Mouse (Mus musculus) spleen, adult 2 months (tissue): ENCODE data around the gene Olfr1339. TPM values are rescaled to one million over a fixed set of nuclear protein-coding genes. Genes with fewer than 3 reads are reported as not detected.

Source experiments
- DNase-seq, 2 experiments: peaks; one replicate each; pipeline versions ENCODE4 v3.0.0 to v3.0.0-alpha.2; 2012 to 2021; ENCODE audit warnings: low spot score in 2 of 2, low read depth in 1 of 2
- H3K27ac ChIP-seq: fragments of 200-500 bp; 2 replicates; pipeline ENCODE4 v1.5.1; 2012; ENCODE audit warnings: low read length, inconsistent platforms; ENCODE audit not compliant: insufficient read depth
- H3K27me3 ChIP-seq: fragments of 200-500 bp; 2 replicates; pipeline ENCODE4 v1.6.1; 2012; ENCODE audit warnings: mild to moderate bottlenecking, moderate library complexity, low read length, inconsistent platforms; ENCODE audit not compliant: control insufficient read depth, insufficient read depth
- H3K36me3 ChIP-seq: fragments of 200-500 bp; 2 replicates; pipeline ENCODE4 v1.6.1; 2012; ENCODE audit warnings: mild to moderate bottlenecking, low read length, inconsistent platforms; ENCODE audit not compliant: control insufficient read depth, insufficient read depth
- H3K4me1 ChIP-seq: fragments of 200-500 bp; 2 replicates; pipeline ENCODE4 v1.6.1; 2011; ENCODE audit warnings: inconsistent platforms; ENCODE audit not compliant: control insufficient read depth, insufficient read depth, insufficient read length
- H3K4me3 ChIP-seq: fragments of 200-500 bp; 2 replicates; pipeline ENCODE4 v1.5.1; 2011; ENCODE audit warnings: mild to moderate bottlenecking, inconsistent platforms; ENCODE audit not compliant: insufficient read depth, insufficient read length; ENCODE audit errors: extremely low read depth
- CTCF ChIP-seq: fragments of 200-500 bp; IDR thresholded peaks from 2 replicates; pipeline ENCODE4 v1.5.1; 2011; ENCODE audit warnings: mild to moderate bottlenecking, inconsistent platforms; ENCODE audit not compliant: insufficient read depth, insufficient read length, insufficient replicate concordance; ENCODE audit errors: extremely low read depth
- POLR2A ChIP-seq: fragments of 200-500 bp; IDR thresholded peaks from 2 replicates; pipeline ENCODE4 v1.6.1; 2011; ENCODE audit warnings: low read depth, low read length, inconsistent platforms
- WGBS: fragments of 180-500 bp; shearing (Covaris S2); methylation state at CpG from one replicate; pipeline ENCODE4 v1.1.7; 2018; 5-methylcytosine and 5-hydroxymethylcytosine counted together
- polyA plus RNA-seq: library from polyadenylated mRNA; depleted of rRNA; stranded (reverse); fragments of >200 nt; gene quantifications from 2 replicates; pipeline ENCODE4 v1.2.3, GENCODE M21; 2012; rRNA removed

The Olfr1339 gene
- polyA plus RNA-seq, 1 experiment, result not detected

- no peak for TF ChIP-seq POLR2A
- no peak for TF ChIP-seq CTCF
Measured at GRCm38 (mm10) chr4:118719838-118720237, 12.1 kb upstream of the Olfr1339 start, which contains the start of gene Olfr1340. Gene Olfr1340, plus strand, starts transcription at chr4:118720138.

GRCm38 (mm10) chr4:118721742-118722483 is 10.1 kb upstream of the Olfr1339 start:
- no peak for DNase-seq
- Histone ChIP-seq H3K4me3 (no peak overlapping the region), H3K4me1 (no peaks in the 10 kb centered on the region), H3K36me3 (no peaks in the 10 kb centered on the region), H3K27me3 (no peaks in the 10 kb centered on the region), H3K27ac (no peak overlapping the region)
- no peak for TF ChIP-seq CTCF
- no peak for TF ChIP-seq POLR2A
- WGBS, result 58% methylated on average over 10 of the region's 10 CpGs

More at GRCm38 (mm10) chr4:118719838-118720237, 12.1 kb upstream of the Olfr1339 start, which contains the start of gene Olfr1340:
- H3K36me3 ChIP-seq, result no peaks in the 10 kb centered on the region
- no peaks in the 10 kb centered on the region for H3K27me3 ChIP-seq
- H3K4me1 ChIP-seq, result no peaks in the 10 kb centered on the region
- no peak for DNase-seq
- no peak within 1 kb of the TSS for H3K4me3 ChIP-seq
- H3K27ac ChIP-seq, result no peak within 1 kb of the TSS

DNA sequence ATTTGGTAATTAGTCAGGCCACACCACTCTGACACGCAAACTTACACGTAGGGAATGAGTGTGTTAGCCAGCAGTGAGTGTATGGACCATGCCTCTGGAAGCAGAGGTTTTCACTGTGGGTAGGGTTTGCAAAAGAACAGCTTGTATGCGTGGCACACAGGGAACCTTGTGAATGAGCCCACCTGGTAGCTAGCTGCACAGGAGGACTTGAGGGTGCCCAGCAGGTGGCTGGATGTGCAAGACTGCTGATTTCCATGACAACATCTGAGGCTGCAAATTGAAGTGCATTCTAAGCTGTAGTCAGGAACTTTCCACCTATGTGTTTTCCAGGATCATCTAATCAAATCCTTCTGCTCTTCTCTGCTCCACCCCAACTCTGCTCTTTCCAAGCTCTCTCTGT is 7.6 kb downstream of the Olfr1339 start:
- TF ChIP-seq CTCF (no peak), POLR2A (no peak)
- Histone ChIP-seq H3K4me1 (no peaks in the 10 kb centered on the region), H3K27me3 (no peaks in the 10 kb centered on the region), H3K4me3 (no peak overlapping the region), H3K27ac (no peak overlapping the region), H3K36me3 (no peaks in the 10 kb centered on the region)
- 58% methylated on average over 3 of the region's 3 CpGs for WGBS
- DNase-seq, result no peak

GRCm38 (mm10) chr4:118740988-118741698 is 9.2 kb downstream of the Olfr1339 start:
- no peak for DNase-seq
- Histone ChIP-seq H3K27me3 (no peaks in the 10 kb centered on the region), H3K4me3 (no peak overlapping the region), H3K27ac (no peak overlapping the region), H3K4me1 (no peaks in the 10 kb centered on the region), H3K36me3 (no peaks in the 10 kb centered on the region)
- WGBS, result 16% methylated on average over 11 of the region's 11 CpGs
- TF ChIP-seq CTCF (no peak), POLR2A (no peak)

- H3K27me3 ChIP-seq, result no peaks in the 10 kb centered on the region
- no peak overlapping the region for H3K27ac ChIP-seq
- no peak for DNase-seq
- no peak for TF ChIP-seq CTCF
- no peak for TF ChIP-seq POLR2A
- no peak overlapping the region for H3K4me3 ChIP-seq
- 21% methylated on average over 16 of the region's 16 CpGs for WGBS
- no peaks in the 10 kb centered on the region for H3K36me3 ChIP-seq
- no peaks in the 10 kb centered on the region for H3K4me1 ChIP-seq
Measured at GRCm38 (mm10) chr4:118741881-118742280, 9.9 kb downstream of the Olfr1339 start.

DNA sequence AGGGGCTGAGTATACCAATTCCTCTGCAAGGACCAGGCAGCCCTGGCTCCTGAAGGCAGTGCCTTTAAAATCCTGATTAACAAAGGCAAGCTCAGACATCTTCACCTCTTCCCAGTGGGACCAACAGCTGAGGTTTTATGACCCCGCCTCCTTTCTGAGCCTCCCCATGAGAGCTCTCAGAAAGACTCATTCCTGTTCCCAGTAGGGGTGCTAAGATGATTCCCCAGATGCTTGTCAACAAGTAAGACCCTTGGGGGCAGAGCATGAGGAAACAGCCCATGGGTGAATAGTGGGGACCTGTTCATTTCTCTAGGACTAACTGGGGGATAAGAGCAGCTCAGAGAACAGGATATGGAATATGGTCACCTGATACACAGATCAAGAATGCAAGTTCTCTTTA is 26.7 kb downstream of the Olfr1339 start, which contains the start of gene Olfr1338:
Olfr1338 (minus strand) TSS at position 101 of the 400 bp plus-strand sequence.
- WGBS, result 85% methylated on average over 1 of the region's 1 CpGs
- Histone ChIP-seq H3K27ac (no peak within 1 kb of the TSS), H3K36me3 (no peaks in the 10 kb centered on the region)

DNA sequence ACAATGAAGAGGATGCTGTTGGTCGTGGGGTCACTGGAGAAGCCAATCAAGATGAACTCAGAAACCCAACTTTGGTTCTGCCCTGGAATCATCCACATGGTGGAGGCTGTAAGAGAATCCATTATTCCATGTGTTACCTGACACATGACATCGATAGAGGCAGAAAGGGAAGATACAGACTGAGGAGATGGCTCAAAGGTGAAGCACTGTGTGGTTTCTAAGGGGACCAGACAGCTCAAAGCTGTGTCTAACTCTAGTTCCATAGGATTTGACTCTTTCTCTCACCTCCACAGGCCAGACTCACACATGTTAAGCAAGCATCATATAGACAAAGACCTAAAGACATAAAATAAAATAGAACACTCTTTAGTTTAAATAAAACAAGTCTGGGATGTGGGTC is 50.5 kb downstream of the Olfr1339 start, which contains the start of gene Olfr1337:
Olfr1337 (minus strand) TSS at position 101 of the 400 bp plus-strand sequence.
- no peak within 1 kb of the TSS for H3K27ac ChIP-seq
- H3K36me3 ChIP-seq, result no peaks in the 10 kb centered on the region
- no peak for TF ChIP-seq CTCF
- no peak for TF ChIP-seq POLR2A
- H3K4me3 ChIP-seq, result no peak within 1 kb of the TSS
- DNase-seq, result no peak
- no peaks in the 10 kb centered on the region for H3K4me1 ChIP-seq
- WGBS, result 69% methylated on average over 2 of the region's 2 CpGs
- H3K27me3 ChIP-seq, result no peaks in the 10 kb centered on the region

More for the DNA sequence above, 26.7 kb downstream of the Olfr1339 start, which contains the start of gene Olfr1338:
- Histone ChIP-seq H3K4me1 (no peaks in the 10 kb centered on the region), H3K27me3 (no peaks in the 10 kb centered on the region), H3K4me3 (no peak within 1 kb of the TSS)
- DNase-seq, result no peak
- TF ChIP-seq POLR2A (no peak), CTCF (no peak)

Other genes with a start within 250 kb of the Olfr1339 start
- gene Tie1, start 242.1 kb upstream of the Olfr1339 start, polyA plus RNA-seq, result 28.3 and 31.8 TPM in 2 replicates
- gene 2610528J11Rik, start 205.2 kb upstream of the Olfr1339 start, polyA plus RNA-seq, result 1.5 and 1.7 TPM in 2 replicates
- 0.54 and 0.79 TPM in 2 replicates for gene Tmem125, start 188.1 kb upstream of the Olfr1339 start, polyA plus RNA-seq
- gene Cfap57, start 111.4 kb upstream of the Olfr1339 start, polyA plus RNA-seq, result not detected in 2 replicates
- gene Ebna1bp2, start 111.4 kb upstream of the Olfr1339 start, polyA plus RNA-seq, result 17.5 and 18.5 TPM in 2 replicates
- not detected in 2 replicates for gene Olfr62, start 73.2 kb upstream of the Olfr1339 start, polyA plus RNA-seq
- gene Olfr1342, start 39.4 kb upstream of the Olfr1339 start, polyA plus RNA-seq, result 0.18 TPM in 1 of 2 replicates, not detected in the other
- not detected in 2 replicates for gene Olfr1341, start 28.7 kb upstream of the Olfr1339 start, polyA plus RNA-seq
- not detected in 2 replicates for gene Olfr1340, start 12.0 kb upstream of the Olfr1339 start, polyA plus RNA-seq
- gene Olfr1338, start 26.6 kb downstream of the Olfr1339 start, polyA plus RNA-seq, result not detected in 2 replicates
- gene Olfr1337, start 50.4 kb downstream of the Olfr1339 start, polyA plus RNA-seq, result not detected in 2 replicates
- gene Olfr1335, start 77.8 kb downstream of the Olfr1339 start, polyA plus RNA-seq, result not detected in 2 replicates
- gene Olfr1333, start 104.1 kb downstream of the Olfr1339 start, polyA plus RNA-seq, result not detected in 2 replicates
- gene Olfr1331, start 132.5 kb downstream of the Olfr1339 start, polyA plus RNA-seq, result not detected in 2 replicates
- not detected in 2 replicates for gene Olfr1330, start 156.4 kb downstream of the Olfr1339 start, polyA plus RNA-seq
- not detected in 2 replicates for gene Olfr1329, start 185.3 kb downstream of the Olfr1339 start, polyA plus RNA-seq
- not detected in 2 replicates for gene Olfr1328, start 206.4 kb downstream of the Olfr1339 start, polyA plus RNA-seq
- gene Lao1, start 229.4 kb downstream of the Olfr1339 start, polyA plus RNA-seq, result not detected in 2 replicates